Mouse (Mus musculus) midbrain, embryonic 15.5 days (tissue): ENCODE results near the gene Fam178b. TPM values are rescaled to one million over a fixed set of nuclear protein-coding genes. Genes with fewer than 3 reads are reported as not detected.

Experiments used
- ATAC-seq: fragments of 200-750 bp; cut with Nextera tagmentation; replicated peaks from 2 replicates; pipeline ENCODE4 v1.8.0; 2017; ENCODE audit warnings: moderate TSS enrichment
- H3K27ac ChIP-seq: fragments of 300-500 bp; sonication (generic); 2 replicates; pipeline ENCODE4 v1.5.1; 2015; ENCODE audit warnings: mild to moderate bottlenecking, inconsistent platforms
- H3K27me3 ChIP-seq: fragments of 300-500 bp; sonication (generic); replicated peaks from 2 replicates; pipeline ENCODE4 v1.6.1; 2015; ENCODE audit warnings: inconsistent platforms
- H3K36me3 ChIP-seq: fragments of 300-500 bp; sonication (generic); replicated peaks from 2 replicates; pipeline ENCODE4 v1.6.1; 2015; ENCODE audit warnings: inconsistent platforms
- H3K4me1 ChIP-seq: fragments of 300-500 bp; sonication (generic); 2 replicates; pipeline ENCODE4 v1.6.1; 2015; ENCODE audit warnings: inconsistent platforms
- H3K4me2 ChIP-seq: fragments of 300-500 bp; sonication (generic); 2 replicates; pipeline ENCODE4 v1.6.1; 2015; ENCODE audit warnings: inconsistent platforms, mild to moderate bottlenecking, moderate library complexity
- H3K4me3 ChIP-seq: fragments of 300-500 bp; sonication (generic); 2 replicates; pipeline ENCODE4 v1.5.1; 2015; ENCODE audit warnings: mild to moderate bottlenecking, inconsistent platforms
- H3K9ac ChIP-seq: fragments of 300-500 bp; sonication (generic); 2 replicates; pipeline ENCODE4 v1.6.1; 2015; ENCODE audit warnings: mild to moderate bottlenecking, inconsistent platforms
- H3K9me3 ChIP-seq: fragments of 300-500 bp; sonication (generic); 2 replicates; pipeline ENCODE4 v1.6.1; 2016; ENCODE audit warnings: inconsistent platforms
- WGBS: fragments of 180-500 bp; shearing (Covaris S2); methylation state at CpG from one replicate; pipeline ENCODE4 v1.1.7; 2015; ENCODE audit warnings: mixed read lengths; 5-methylcytosine and 5-hydroxymethylcytosine counted together
- polyA plus RNA-seq: library from polyadenylated mRNA; unstranded; fragments of >200 nt; fragmentation: Nextera tagmentation; extraction: Ambion mirVana; gene quantifications from 2 replicates; pipeline ENCODE4 v1.2.1, GENCODE M21; 2015

Fam178b gene
- polyA plus RNA-seq, 1 experiment from 2014 or later, result not detected

GRCm38 (mm10) chr1:36551904-36552303 is 131.1 kb downstream of the Fam178b start:
- Histone ChIP-seq H3K27me3 (no peaks in the 10 kb centered on the region), H3K9me3 (no peaks in the 10 kb centered on the region), H3K4me3 (no peak overlapping the region), H3K9ac (no peak overlapping the region), H3K27ac (no peak overlapping the region), H3K4me2 (no peak overlapping the region), H3K4me1 (peaks cover 46% of the 10 kb centered on the region), H3K36me3 (peaks cover 49% of the 10 kb centered on the region)
- 90% methylated on average over 17 of the region's 17 CpGs for WGBS
- no peak for ATAC-seq

GRCm38 (mm10) chr1:36550075-36550863 is 132.7 kb downstream of the Fam178b start:
- H3K4me1 ChIP-seq, result peaks cover 52% of the 10 kb centered on the region
- H3K36me3 ChIP-seq, result peaks cover 49% of the 10 kb centered on the region
- H3K27ac ChIP-seq, result no peak overlapping the region
- H3K27me3 ChIP-seq, result no peaks in the 10 kb centered on the region
- H3K9ac ChIP-seq, result no peak overlapping the region
- H3K9me3 ChIP-seq, result no peaks in the 10 kb centered on the region
- no peak for ATAC-seq
- no peak overlapping the region for H3K4me2 ChIP-seq
- 77% methylated on average over 20 of the region's 20 CpGs for WGBS
- H3K4me3 ChIP-seq, result no peak overlapping the region

- WGBS, result 88% methylated on average over 18 of the region's 18 CpGs
- no peak overlapping the region for H3K9ac ChIP-seq
- peaks cover 49% of the 10 kb centered on the region for H3K36me3 ChIP-seq
- H3K4me2 ChIP-seq, result no peak overlapping the region
- ATAC-seq, result no peak
- no peaks in the 10 kb centered on the region for H3K9me3 ChIP-seq
- no peak overlapping the region for H3K4me3 ChIP-seq
- H3K27ac ChIP-seq, result no peak overlapping the region
- H3K4me1 ChIP-seq, result peaks cover 44% of the 10 kb centered on the region
- H3K27me3 ChIP-seq, result no peaks in the 10 kb centered on the region
These were observed 133.5 kb downstream of the Fam178b start for GRCm38 (mm10) chr1:36549491-36549890.

GRCm38 (mm10) chr1:36548771-36549170 is 134.2 kb downstream of the Fam178b start:
- Histone ChIP-seq H3K9ac (no peak overlapping the region), H3K27ac (no peak overlapping the region), H3K27me3 (no peaks in the 10 kb centered on the region), H3K4me3 (no peak overlapping the region), H3K4me2 (no peak overlapping the region), H3K4me1 (peaks cover 37% of the 10 kb centered on the region), H3K36me3 (peaks cover 46% of the 10 kb centered on the region), H3K9me3 (no peaks in the 10 kb centered on the region)
- ATAC-seq, result no peak
- 56% methylated on average over 8 of the region's 8 CpGs for WGBS

GRCm38 (mm10) chr1:36547981-36548598 is 134.9 kb downstream of the Fam178b start:
- Histone ChIP-seq H3K9me3 (no peaks in the 10 kb centered on the region), H3K27me3 (no peaks in the 10 kb centered on the region), H3K4me1 (peaks cover 35% of the 10 kb centered on the region), H3K9ac (peak overlapping the region; percentile 29), H3K36me3 (peaks cover 39% of the 10 kb centered on the region), H3K4me3 (no peak overlapping the region), H3K27ac (peak overlapping the region; percentile 78), H3K4me2 (0 out of 2 replicates have a peak overlapping the region, but pooled peaks have one; percentile 21)
- no peak for ATAC-seq
- WGBS, result 28% methylated on average over 9 of the region's 9 CpGs

DNA sequence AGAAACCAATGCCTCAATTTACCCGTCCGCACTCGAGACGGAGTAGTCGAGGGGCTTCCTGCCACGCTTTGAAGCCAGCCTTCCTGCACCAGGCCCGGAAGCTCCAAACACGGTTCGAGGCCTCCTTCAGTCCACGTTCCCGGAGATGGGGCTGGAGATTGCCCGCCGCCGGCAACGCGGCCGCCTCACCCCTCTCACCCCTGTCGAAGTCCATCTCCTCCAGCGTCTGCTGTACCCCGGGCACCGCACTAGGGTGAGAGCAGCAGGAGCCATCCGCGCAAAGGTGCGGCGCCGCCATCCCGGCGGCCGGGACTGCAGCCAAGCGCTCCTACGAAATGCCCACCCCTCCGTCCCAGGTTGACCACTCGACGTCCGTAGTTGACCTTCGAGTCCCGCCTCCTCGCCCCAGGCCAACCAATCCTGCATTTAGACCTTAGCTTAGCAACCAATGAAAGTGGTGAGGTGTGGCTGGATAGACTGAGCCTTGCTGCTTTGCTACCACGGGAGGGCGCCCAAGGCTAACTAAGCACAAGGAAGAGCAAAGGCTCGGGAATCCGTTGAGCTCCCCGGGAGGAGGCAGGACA is 136.0 kb downstream of the Fam178b start, which contains the start of gene Ankrd39:
Gene Ankrd39 (minus strand): TSS at position 558 of the 584 bp plus-strand sequence.
- Histone ChIP-seq H3K4me1 (peaks cover 35% of the 10 kb centered on the region), H3K36me3 (peaks cover 28% of the 10 kb centered on the region), H3K4me3 (peak within 1 kb of the TSS; percentile 66), H3K9ac (peak within 1 kb of the TSS; percentile 70), H3K4me2 (peak within 1 kb of the TSS; percentile 60), H3K27me3 (no peaks in the 10 kb centered on the region), H3K9me3 (no peaks in the 10 kb centered on the region), H3K27ac (peak within 1 kb of the TSS; percentile 78)
- peak; percentile 95 for ATAC-seq
- WGBS, result under 1% methylated on average over 43 of the region's 43 CpGs

- peaks cover 35% of the 10 kb centered on the region for H3K4me1 ChIP-seq
- H3K36me3 ChIP-seq, result peaks cover 26% of the 10 kb centered on the region
- ATAC-seq, result no peak
- H3K27me3 ChIP-seq, result no peaks in the 10 kb centered on the region
- H3K9ac ChIP-seq, result peak overlapping the region; percentile 70; the same call in 1 of the 2 replicates
- H3K9me3 ChIP-seq, result no peaks in the 10 kb centered on the region
- 67% methylated on average over 19 of the region's 19 CpGs for WGBS
- H3K4me2 ChIP-seq, result peak overlapping the region; percentile 60
- peak overlapping the region; percentile 66 for H3K4me3 ChIP-seq
- H3K27ac ChIP-seq, result no peak overlapping the region
These were observed 137.0 kb downstream of the Fam178b start for GRCm38 (mm10) chr1:36545845-36546600.

DNA sequence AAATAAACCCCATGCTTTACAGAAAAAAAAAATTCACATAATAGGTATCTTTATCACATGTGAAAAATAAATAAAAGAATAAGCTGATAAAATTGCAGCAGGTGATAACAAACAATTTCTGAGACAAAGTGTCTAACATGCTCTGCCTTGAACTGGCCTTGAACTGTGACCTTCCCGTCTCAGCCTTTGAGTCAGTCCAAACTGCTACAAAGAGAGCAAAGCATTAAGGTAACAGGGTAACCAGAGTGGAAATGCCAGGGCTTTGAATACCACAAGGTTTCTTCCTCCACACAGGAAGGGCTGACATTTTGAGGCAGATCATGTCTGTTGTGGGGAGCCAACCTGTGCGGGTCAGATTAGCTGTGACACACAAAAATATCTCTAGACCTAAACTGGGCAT is 137.6 kb downstream of the Fam178b start:
- WGBS, result 79% methylated on average over 2 of the region's 2 CpGs
- no peak for ATAC-seq
- Histone ChIP-seq H3K4me1 (peaks cover 35% of the 10 kb centered on the region), H3K27me3 (no peaks in the 10 kb centered on the region), H3K27ac (no peak overlapping the region), H3K36me3 (peaks cover 21% of the 10 kb centered on the region), H3K9me3 (no peaks in the 10 kb centered on the region), H3K9ac (no peak overlapping the region), H3K4me3 (no peak overlapping the region), H3K4me2 (no peak overlapping the region)

DNA sequence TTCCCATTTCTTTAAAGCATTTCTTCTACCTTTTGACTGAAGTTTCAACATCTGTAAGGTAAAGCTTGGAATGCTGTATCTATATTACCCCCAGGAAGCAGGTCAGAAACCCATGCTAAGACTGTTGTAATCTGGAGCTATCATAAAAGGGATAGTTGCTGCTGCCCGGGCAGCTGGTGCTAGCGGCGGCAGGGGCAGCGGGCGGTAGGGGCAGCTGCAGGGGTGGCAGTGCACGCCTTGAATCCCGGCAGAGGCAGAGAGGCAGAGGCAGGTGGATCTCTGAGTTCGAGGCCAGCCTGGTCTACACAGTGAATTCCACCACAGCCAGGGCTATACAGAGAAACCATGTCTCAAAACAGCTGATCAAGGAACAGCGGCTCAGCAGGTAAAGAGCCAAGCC is 140.1 kb downstream of the Fam178b start:
- Histone ChIP-seq H3K4me1 (peaks cover 19% of the 10 kb centered on the region), H3K27ac (no peak overlapping the region), H3K9ac (no peak overlapping the region), H3K4me2 (no peak overlapping the region), H3K4me3 (no peak overlapping the region), H3K9me3 (no peaks in the 10 kb centered on the region), H3K36me3 (peaks cover 19% of the 10 kb centered on the region; the same call in 1 of the 2 replicates), H3K27me3 (no peaks in the 10 kb centered on the region)
- no peak for ATAC-seq
- WGBS, result 95% methylated on average over 9 of the region's 9 CpGs

- Histone ChIP-seq H3K4me1 (peaks cover 12% of the 10 kb centered on the region), H3K27me3 (no peaks in the 10 kb centered on the region), H3K27ac (no peak overlapping the region), H3K4me2 (no peak overlapping the region), H3K36me3 (peaks cover 23% of the 10 kb centered on the region; the same call in 1 of the 2 replicates), H3K4me3 (no peak overlapping the region), H3K9me3 (no peaks in the 10 kb centered on the region), H3K9ac (no peak overlapping the region)
- 91% methylated on average over 16 of the region's 16 CpGs for WGBS
- no peak for ATAC-seq
These were observed 141.1 kb downstream of the Fam178b start for GRCm38 (mm10) chr1:36541844-36542243.

GRCm38 (mm10) chr1:36540807-36541206 is 142.2 kb downstream of the Fam178b start:
- Histone ChIP-seq H3K4me1 (peaks cover 4% of the 10 kb centered on the region; the same call in 1 of the 2 replicates), H3K27ac (no peak overlapping the region), H3K9me3 (no peaks in the 10 kb centered on the region), H3K4me3 (no peak overlapping the region), H3K27me3 (no peaks in the 10 kb centered on the region), H3K36me3 (peaks cover 23% of the 10 kb centered on the region; the same call in 1 of the 2 replicates), H3K9ac (no peak overlapping the region), H3K4me2 (no peak overlapping the region)
- no peak for ATAC-seq
- 94% methylated on average over 12 of the region's 12 CpGs for WGBS

DNA sequence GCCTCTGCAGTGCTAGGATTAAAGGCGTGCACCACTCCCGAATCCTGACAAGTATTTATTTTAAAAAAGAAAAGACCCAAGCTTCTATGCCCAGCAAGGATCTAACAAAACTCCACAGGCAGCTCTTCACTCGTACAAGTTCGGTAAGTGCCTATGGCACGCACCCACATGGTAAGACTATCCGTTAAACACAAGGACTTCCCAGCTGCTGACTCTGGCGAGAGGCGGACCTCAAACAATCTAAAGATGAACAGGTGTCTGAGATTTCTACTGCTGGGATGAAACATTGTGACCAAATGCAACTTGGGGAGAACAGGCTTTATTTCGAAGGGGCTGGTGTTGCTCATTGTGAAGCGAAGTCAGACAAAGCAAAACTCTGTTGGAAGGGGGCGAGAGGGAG is 142.9 kb downstream of the Fam178b start:
- H3K36me3 ChIP-seq, result peaks cover 23% of the 10 kb centered on the region; the same call in 1 of the 2 replicates
- H3K9me3 ChIP-seq, result no peaks in the 10 kb centered on the region
- WGBS, result 91% methylated on average over 11 of the region's 11 CpGs
- ATAC-seq, result no peak
- H3K27ac ChIP-seq, result no peak overlapping the region
- H3K27me3 ChIP-seq, result no peaks in the 10 kb centered on the region
- H3K4me2 ChIP-seq, result no peak overlapping the region
- H3K4me3 ChIP-seq, result no peak overlapping the region
- H3K9ac ChIP-seq, result no peak overlapping the region
- no peaks in the 10 kb centered on the region for H3K4me1 ChIP-seq
